Mouse (Mus musculus) ES-E14 (cell line): ENCODE data around the gene Yeats2. TPM values are rescaled to one million over a fixed set of nuclear protein-coding genes. Genes with fewer than 3 reads are reported as not detected.
A peak's percentile ranks its signal among the peaks of the same experiment; 100 is the strongest.

Source experiments
- DNase-seq: peaks from one replicate; pipeline ENCODE4 v3.0.0-alpha.2; 2013; ENCODE audit warnings: low read depth, low spot score
- H3K27ac ChIP-seq: 2 replicates; pipeline ENCODE4 v1.5.1; 2012; ENCODE audit warnings: low read depth, mild to moderate bottlenecking, low read length, moderate library complexity, mixed read lengths; ENCODE audit not compliant: poor library complexity, insufficient read depth, severe bottlenecking
- H3K36me3 ChIP-seq: 2 replicates; pipeline ENCODE4 v1.6.1; 2012; ENCODE audit warnings: mild to moderate bottlenecking, low read length, moderate library complexity, mixed read lengths; ENCODE audit not compliant: control insufficient read depth, poor library complexity, insufficient read depth, severe bottlenecking
- H3K4me1 ChIP-seq, 2 experiments: fragments of 150-350 bp in 1 of 2; sonication (generic) in 1 of 2; 2 replicates each; pipeline ENCODE4 v1.6.1; 2012; ENCODE audit warnings: low read length in 2 of 2, mild to moderate bottlenecking in 1 of 2, mixed read lengths in 1 of 2; ENCODE audit not compliant: control insufficient read depth in 2 of 2, insufficient read depth in 2 of 2, poor library complexity in 1 of 2
- H3K4me3 ChIP-seq, 2 experiments: fragments of 150-350 bp in 1 of 2; sonication (generic) in 1 of 2; 2 replicates each; pipeline ENCODE4 v1.5.1; 2012; ENCODE audit warnings: low read length in 2 of 2, low read depth in 1 of 2, mild to moderate bottlenecking in 1 of 2, mixed read lengths in 1 of 2; ENCODE audit not compliant: insufficient read depth in 1 of 2, poor library complexity in 1 of 2, severe bottlenecking in 1 of 2
- H3K9ac ChIP-seq: 2 replicates; pipeline ENCODE4 v1.6.1; 2012; ENCODE audit warnings: low read depth, mild to moderate bottlenecking, low read length, mixed read lengths; ENCODE audit not compliant: poor library complexity, insufficient read depth, severe bottlenecking
- H3K9me3 ChIP-seq: fragments of 150-350 bp; sonication (generic); 2 replicates; pipeline ENCODE4 v1.6.1; 2012; ENCODE audit warnings: low read depth, mild to moderate bottlenecking, low read length; ENCODE audit not compliant: control insufficient read depth, insufficient read depth
- CHD2 ChIP-seq: IDR thresholded peaks from 2 replicates; pipeline ENCODE4 v1.6.1; 2014; ENCODE audit warnings: mild to moderate bottlenecking, low read depth, low read length, inconsistent platforms
- HCFC1 ChIP-seq: IDR thresholded peaks from 2 replicates; pipeline ENCODE4 v1.6.1; 2012; ENCODE audit warnings: low read length, inconsistent platforms, borderline replicate concordance; ENCODE audit not compliant: insufficient read depth
- MAFK ChIP-seq: IDR thresholded peaks from 2 replicates; pipeline ENCODE4 v1.6.1; 2014; ENCODE audit warnings: mild to moderate bottlenecking, low read depth, low read length, inconsistent platforms; ENCODE audit not compliant: insufficient read depth
- ZC3H11A ChIP-seq: IDR thresholded peaks from 2 replicates; pipeline ENCODE4 v1.6.1; 2012; ENCODE audit warnings: low read depth, mild to moderate bottlenecking, inconsistent platforms, low read length, borderline replicate concordance
- ZNF384 ChIP-seq: IDR thresholded peaks from 2 replicates; pipeline ENCODE4 v1.6.1; 2012; ENCODE audit warnings: low read depth, low read length, inconsistent platforms
- in situ Hi-C, 2 experiments: fragments of 600-800 bp; cut with MboI; formaldehyde crosslinking; loops; one replicate each; pipeline ENCODE4 v1.15.1; 2025; ENCODE audit warnings: low sequenced_read_pairs in 2 of 2, inconsistent platforms in 1 of 2; ENCODE audit not compliant: unreplicated experiment in 2 of 2
- total RNA-seq: library from RNA; depleted of rRNA; stranded (reverse); fragments of 300-350 nt; gene quantifications from 2 replicates; pipeline ENCODE4 v1.2.3, GENCODE M21; 2012

Yeats2 gene
- total RNA-seq, 1 experiment, result 52.1 TPM

GRCm38 (mm10) chr16:20185368-20185767 lies 44.5 kb downstream of the Yeats2 start:
- TF ChIP-seq ZNF384 (no peak), ZC3H11A (no peak), HCFC1 (no peak), CHD2 (no peak), MAFK (no peak)
- Histone ChIP-seq H3K4me3 (no peak overlapping the region), H3K27ac (no peak overlapping the region), H3K36me3 (peaks cover 21% of the 10 kb centered on the region), H3K4me1 (no peaks in the 10 kb centered on the region; a peak in 1 of 4 replicates), H3K9ac (no peak overlapping the region), H3K9me3 (no peaks in the 10 kb centered on the region)
- DNase-seq, result peak; percentile 28
- in situ Hi-C loops, result no loop called here

DNA sequence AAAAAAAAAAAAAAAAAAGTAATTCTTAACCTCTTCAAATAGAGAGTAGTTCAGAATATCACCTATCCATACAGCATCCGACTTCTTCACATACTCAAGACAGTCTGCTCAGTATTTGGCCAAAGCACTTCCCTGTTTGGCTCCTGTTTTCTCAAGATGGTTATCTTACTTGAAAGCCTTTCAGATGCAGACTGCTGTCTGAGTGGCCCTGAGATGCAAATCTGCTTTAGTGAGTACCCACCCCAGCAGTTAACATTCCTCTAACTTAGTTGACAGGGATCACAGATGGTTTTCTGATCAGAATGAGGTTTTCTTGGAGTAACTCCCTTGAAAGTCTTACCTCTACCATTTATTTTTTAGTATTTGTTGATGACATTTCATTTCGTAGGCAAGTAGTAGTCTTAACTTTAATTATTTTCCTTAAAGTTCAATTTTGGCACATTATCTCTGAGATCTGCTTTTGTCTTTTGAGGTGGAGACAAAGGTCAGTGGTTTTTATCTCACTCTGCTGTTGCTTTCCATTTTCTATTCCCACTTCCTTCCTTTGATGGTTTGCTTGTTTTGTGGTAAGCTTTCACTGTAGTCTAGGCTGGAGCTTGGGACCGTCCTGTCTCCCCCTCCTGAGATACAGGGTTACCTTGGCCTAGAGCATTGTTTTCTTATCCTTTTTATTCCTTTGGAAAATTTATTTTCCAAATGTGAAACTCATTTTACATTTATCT lies 50.5 kb downstream of the Yeats2 start:
- no peaks in the 10 kb centered on the region for H3K9me3 ChIP-seq
- TF ChIP-seq CHD2 (no peak; the same call in 1 of the 2 replicates), MAFK (no peak), ZNF384 (peak; percentile 50; the same call in 1 of the 2 replicates), ZC3H11A (no peak)
- H3K27ac ChIP-seq, result peak overlapping the region; percentile 27; the same call in 1 of the 2 replicates
- H3K4me1 ChIP-seq, result peaks cover 2 to 7% of the 10 kb centered on the region in 2 experiments; a peak in 1 of 4 replicates
- DNase-seq, result peak; percentile 57
- H3K4me3 ChIP-seq, result no peak overlapping the region
- in situ Hi-C loops, result no loop called here
- H3K36me3 ChIP-seq, result peaks cover 27% of the 10 kb centered on the region
- H3K9ac ChIP-seq, result no peak overlapping the region

- Histone ChIP-seq H3K36me3 (peaks cover 26% of the 10 kb centered on the region), H3K27ac (peak overlapping the region; percentile 27; the same call in 1 of the 2 replicates), H3K4me3 (no peak overlapping the region), H3K9ac (no peak overlapping the region), H3K4me1 (peaks cover 2 to 7% of the 10 kb centered on the region in 2 experiments; a peak in 1 of 4 replicates), H3K9me3 (no peaks in the 10 kb centered on the region)
- in situ Hi-C loops, result no loop called here
- DNase-seq, result no peak
- TF ChIP-seq HCFC1, result no peak
- TF ChIP-seq CHD2, result no peak
- no peak for TF ChIP-seq ZC3H11A
Observed at GRCm38 (mm10) chr16:20192043-20192442, 51.2 kb downstream of the Yeats2 start.

DNA sequence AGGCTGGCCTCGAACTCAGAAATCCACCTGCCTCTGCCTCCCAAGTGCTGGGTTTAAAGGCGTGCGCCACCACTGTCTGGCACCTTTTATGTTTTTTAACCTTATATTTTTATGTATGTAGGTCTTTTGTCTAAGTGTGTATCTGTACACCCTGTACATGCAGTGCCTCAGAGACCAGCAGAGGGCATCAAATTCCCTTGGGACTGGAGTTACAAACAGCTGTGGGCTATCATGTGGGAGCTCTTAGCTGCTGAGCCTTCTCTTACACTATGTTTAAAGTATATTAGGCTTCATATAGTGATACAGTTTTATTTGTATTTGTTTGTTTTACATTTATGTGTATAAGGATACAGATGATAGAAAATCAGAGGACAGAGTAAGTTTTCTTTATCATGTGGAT lies 54.7 kb downstream of the Yeats2 start:
- no peak for TF ChIP-seq ZC3H11A
- no peak for TF ChIP-seq ZNF384
- TF ChIP-seq HCFC1, result no peak
- no peak for TF ChIP-seq MAFK
- TF ChIP-seq CHD2, result no peak
- DNase-seq, result no peak
- Histone ChIP-seq H3K9ac (no peak overlapping the region), H3K4me3 (no peak overlapping the region), H3K27ac (no peak overlapping the region), H3K4me1 (peaks cover 9% of the 10 kb centered on the region in 2 experiments; a peak in 2 of 4 replicates), H3K9me3 (no peaks in the 10 kb centered on the region), H3K36me3 (peaks cover 24% of the 10 kb centered on the region)
- in situ Hi-C loops, result no loop called here

- no peak for DNase-seq
- peak; percentile 37; the same call in 1 of the 2 replicates for TF ChIP-seq MAFK
- TF ChIP-seq HCFC1, result no peak
- H3K4me1 ChIP-seq, result peaks cover 3 to 7% of the 10 kb centered on the region in 2 experiments; a peak in 2 of 4 replicates
- H3K9me3 ChIP-seq, result no peaks in the 10 kb centered on the region
- in situ Hi-C loops, result no loop called here
- H3K4me3 ChIP-seq, result no peak overlapping the region
- peaks cover 21% of the 10 kb centered on the region for H3K36me3 ChIP-seq
- H3K9ac ChIP-seq, result no peak overlapping the region; the same call in 1 of the 2 replicates
- H3K27ac ChIP-seq, result no peak overlapping the region
Observed at GRCm38 (mm10) chr16:20196962-20197361, 56.1 kb downstream of the Yeats2 start.
